ENCODE assay signal across 15 mouse cellular contexts in the genomic region with DNA sequence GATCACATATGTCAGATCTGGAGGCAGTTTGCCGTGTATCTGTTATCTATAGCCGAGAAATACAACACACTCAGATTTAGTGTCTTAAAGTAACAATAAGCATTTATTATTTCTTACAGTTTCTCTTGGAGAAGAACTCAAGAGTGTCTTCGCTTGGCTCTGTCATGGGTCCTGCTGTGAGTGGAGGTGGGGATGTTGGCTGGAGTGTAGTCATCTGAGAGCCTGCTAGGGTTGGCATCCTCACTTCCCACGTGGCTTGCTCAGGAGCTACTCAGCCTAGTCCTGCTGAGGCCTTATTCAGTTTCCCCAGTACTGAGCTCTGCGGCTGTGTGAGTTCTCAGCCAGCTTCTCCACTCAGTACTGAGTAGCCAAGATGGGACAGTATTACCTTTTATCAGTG. TPM values are rescaled to one million over a fixed set of nuclear protein-coding genes. Genes with fewer than 3 reads are reported as not detected.
"Had no signal": no experiment of that assay in that cellular context is flagged by ENCODE, and none has a peak within 500 bp of the region (broad histone marks: within the 10 kb centered on the region; RNA-seq: fewer than 3 reads in every experiment).

No protein-coding gene starts in this region.

- H3K9ac ChIP-seq: liver, embryonic 14.5 days; midbrain, embryonic 13.5 days had no signal

- DNase-seq: kidney, adult 18-20 months; kidney, postnatal 10 days; kidney, postnatal 4 days; lung, adult 18-20 months; lung, postnatal 36 days; thymus, adult 18-20 months; thymus, postnatal 14 days had no signal

- H3K27ac ChIP-seq: layer of hippocampus, adult 2 months; liver, embryonic 14.5 days; midbrain, embryonic 13.5 days; stomach, postnatal 0 days had no signal

- H3K9me3 ChIP-seq: midbrain, embryonic 13.5 days had no signal

- H3K4me3 ChIP-seq: layer of hippocampus, adult 2 months; midbrain, embryonic 13.5 days had no signal

- H3K27me3 ChIP-seq: midbrain, embryonic 13.5 days had no signal

- H3K36me3 ChIP-seq: midbrain, embryonic 13.5 days had no signal

- H3K4me2 ChIP-seq: midbrain, embryonic 13.5 days had no signal

- H3K4me1 ChIP-seq: midbrain, embryonic 13.5 days had no signal

- ATAC-seq: midbrain, embryonic 13.5 days had no signal

RNA-seq across cellular contexts. Expression of a gene that starts 43.1 kb away (rescaled TPM):
- polyA plus RNA-seq: kidney, embryonic 14.5 days; liver, adult 2 months; neural tube, embryonic 14.5 days; stomach, postnatal 0 days; urinary bladder, adult 2 months had no signal
